Comparison of ENCODE assay signal across 17 mouse cellular contexts in the genomic region with DNA sequence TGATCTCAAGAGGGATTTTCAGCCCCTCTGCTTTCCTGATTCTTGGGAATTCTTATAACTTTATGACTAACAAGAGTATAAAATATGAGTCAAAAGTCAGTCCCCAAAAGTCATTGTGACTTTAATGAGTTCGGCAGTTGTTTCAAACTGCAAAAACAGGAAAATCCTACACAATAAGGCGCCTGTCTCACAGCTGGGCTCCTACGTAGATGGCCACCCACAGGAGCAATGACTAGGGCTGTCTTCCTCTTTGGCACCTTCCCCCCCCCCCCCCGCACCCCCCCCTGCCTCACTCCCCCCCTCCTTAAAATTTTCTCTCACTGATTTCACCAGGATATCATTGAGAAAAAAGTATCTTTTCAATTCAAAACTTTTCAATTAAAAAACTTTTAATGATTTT.
DNase-seq lines count a peak whose midpoint lies in the region; ATAC-seq and TF ChIP-seq lines count a peak whose summit lies in the region.
"Had no signal": no experiment of that assay in that cellular context is flagged by ENCODE, and none has a peak within 500 bp of the region (broad histone marks: within the 10 kb centered on the region; RNA-seq: fewer than 3 reads in every experiment).

No protein-coding gene starts in this region.

- H3K27me3 ChIP-seq in heart, postnatal 0 days (ENCODE audit: control insufficient read depth, insufficient read depth, low read length): no peaks in the 10 kb centered on the region
- no peaks in the 10 kb centered on the region for H3K27me3 ChIP-seq in limb, embryonic 11.5 days (ENCODE audit: control insufficient read depth, insufficient read depth, low read length)
- no peaks in the 10 kb centered on the region for H3K27me3 ChIP-seq in limb, embryonic 10.5 days (ENCODE audit: low read depth, poor library complexity, severe bottlenecking)
- H3K27me3 ChIP-seq in testis, adult 2 months (ENCODE audit: control insufficient read depth, insufficient read depth, low read length): no peaks in the 10 kb centered on the region
- H3K27me3 ChIP-seq: embryonic facial prominence, embryonic 13.5 days; neural tube, embryonic 15.5 days had no signal

- no peak overlapping the region for H3K4me3 ChIP-seq in heart, postnatal 0 days (ENCODE audit: low read depth, low read length)
- H3K4me3 ChIP-seq in limb, embryonic 11.5 days (ENCODE audit: low read depth, low read length): no peak overlapping the region
- no peak overlapping the region for H3K4me3 ChIP-seq in limb, embryonic 10.5 days
- H3K4me3 ChIP-seq in testis, adult 2 months (ENCODE audit: control insufficient read depth, low read depth, low read length): peak overlapping the region; percentile 13; the same call in 1 of the 2 replicates
- H3K4me3 ChIP-seq: embryonic facial prominence, embryonic 13.5 days; myocyte; neural tube, embryonic 15.5 days had no signal

- intact Hi-C loops in heart, postnatal 14 days (cut with DNase I): no loop called here

- no peak overlapping the region for H3K4me2 ChIP-seq in heart, postnatal 0 days (ENCODE audit: low read depth, low read length)
- H3K4me2 ChIP-seq in limb, embryonic 11.5 days (ENCODE audit: low read depth, severe bottlenecking): no peak overlapping the region
- H3K4me2 ChIP-seq: embryonic facial prominence, embryonic 13.5 days; neural tube, embryonic 15.5 days had no signal

- WGBS in heart, postnatal 0 days: 68% methylated on average over 3 of the region's 4 CpGs
- 63% methylated on average over 3 of the region's 4 CpGs for WGBS in limb, embryonic 11.5 days
- WGBS in limb, embryonic 10.5 days: 76% methylated on average over 3 of the region's 4 CpGs

- no peak for TF ChIP-seq CTCF in heart, postnatal 0 days (IDR thresholded peaks at IDR 0.05; ENCODE audit: low read depth)
- no peak for TF ChIP-seq CTCF in testis, adult 2 months (IDR thresholded peaks at IDR 0.05; ENCODE audit: control insufficient read depth, insufficient read depth, insufficient replicate concordance, low read depth, low read length)

- TF ChIP-seq EP300 in heart, postnatal 0 days (IDR thresholded peaks at IDR 0.05; ENCODE audit: low read depth): 0 out of 2 replicates have a peak, but pooled peaks have one; percentile 46

- H3K36me3 ChIP-seq in heart, postnatal 0 days (replicated peaks; ENCODE audit: control insufficient read depth, insufficient read depth, low read length): 0 out of 2 replicates have a peak, but pooled peaks cover 6% of the 10 kb centered on the region
- no peaks in the 10 kb centered on the region for H3K36me3 ChIP-seq in limb, embryonic 11.5 days (ENCODE audit: control insufficient read depth, insufficient read depth, low read length)
- no peaks in the 10 kb centered on the region for H3K36me3 ChIP-seq in limb, embryonic 10.5 days
- H3K36me3 ChIP-seq in testis, adult 2 months (ENCODE audit: control insufficient read depth, insufficient read depth, low read length): no peaks in the 10 kb centered on the region
- H3K36me3 ChIP-seq: embryonic facial prominence, embryonic 13.5 days; G1E; neural tube, embryonic 15.5 days had no signal

- peak overlapping the region; percentile 64 for H3K27ac ChIP-seq in heart, postnatal 0 days (ENCODE audit: low read depth)
- no peak overlapping the region for H3K27ac ChIP-seq in limb, embryonic 11.5 days (replicated peaks; ENCODE audit: low read depth, low read length)
- H3K27ac ChIP-seq in limb, embryonic 10.5 days: no peak overlapping the region
- H3K27ac ChIP-seq in testis, adult 2 months (ENCODE audit: control insufficient read depth, insufficient read depth, low read depth, low read length): no peak overlapping the region
- H3K27ac ChIP-seq: embryonic facial prominence, embryonic 13.5 days; liver, embryonic 14.5 days; neural tube, embryonic 15.5 days had no signal

- ATAC-seq in heart, postnatal 0 days (ENCODE audit: insufficient read depth, low read depth): 0 out of 2 replicates have a peak, but pooled peaks have one; percentile 37
- no peak for ATAC-seq in limb, embryonic 11.5 days (ENCODE audit: insufficient number of reproducible peaks, low FRiP score, low TSS enrichment, low read depth)
- ATAC-seq: forebrain, postnatal 0 days had no signal

- TF ChIP-seq POLR2A in testis, adult 2 months (IDR thresholded peaks at IDR 0.05; ENCODE audit: control insufficient read depth, low read depth, low read length): no peak

- no peak for DNase-seq in heart, postnatal 0 days (ENCODE audit: low spot score)
- no peak for DNase-seq in heart, postnatal 14 days
- DNase-seq in limb, embryonic 11.5 days (ENCODE audit: low spot score): peak; percentile 16
- no peak for DNase-seq in limb, embryonic 10.5 days (ENCODE audit: low spot score)
- no peak for DNase-seq in testis, postnatal 14 days (ENCODE audit: low spot score)
- DNase-seq in spleen, postnatal 4 days (ENCODE audit: low spot score in 2 of 2): no peak
- DNase-seq: cerebellum, adult 9-11 months; forebrain, postnatal 0 days; heart, adult 18-20 months; midbrain, embryonic 14.5 days; thymus, adult 2 months had no signal

- no peaks in the 10 kb centered on the region for H3K9me3 ChIP-seq in heart, postnatal 0 days (replicated peaks; ENCODE audit: control insufficient read depth, low read length)
- H3K9me3 ChIP-seq in limb, embryonic 11.5 days (ENCODE audit: control insufficient read depth, low read length): no peaks in the 10 kb centered on the region
- H3K9me3 ChIP-seq in limb, embryonic 10.5 days (replicated peaks): no peaks in the 10 kb centered on the region
- H3K9me3 ChIP-seq: embryonic facial prominence, embryonic 13.5 days; neural tube, embryonic 15.5 days had no signal

- H3K4me1 ChIP-seq in heart, postnatal 0 days (ENCODE audit: control insufficient read depth, insufficient read depth): peaks cover 43% of the 10 kb centered on the region
- H3K4me1 ChIP-seq in limb, embryonic 11.5 days (ENCODE audit: control insufficient read depth, insufficient read depth, low read length): peaks cover 3% of the 10 kb centered on the region; the same call in 1 of the 2 replicates
- peaks cover 22% of the 10 kb centered on the region for H3K4me1 ChIP-seq in limb, embryonic 10.5 days
- peaks cover 3% of the 10 kb centered on the region for H3K4me1 ChIP-seq in testis, adult 2 months (ENCODE audit: control insufficient read depth, insufficient read depth, low read length)

- H3K9ac ChIP-seq in heart, postnatal 0 days (replicated peaks; ENCODE audit: low read depth, low read length): no peak overlapping the region
- no peak overlapping the region for H3K9ac ChIP-seq in limb, embryonic 11.5 days (ENCODE audit: low read length)
- H3K9ac ChIP-seq: embryonic facial prominence, embryonic 13.5 days; forebrain, postnatal 0 days; liver, embryonic 14.5 days; neural tube, embryonic 15.5 days had no signal
